In the genomic region with DNA sequence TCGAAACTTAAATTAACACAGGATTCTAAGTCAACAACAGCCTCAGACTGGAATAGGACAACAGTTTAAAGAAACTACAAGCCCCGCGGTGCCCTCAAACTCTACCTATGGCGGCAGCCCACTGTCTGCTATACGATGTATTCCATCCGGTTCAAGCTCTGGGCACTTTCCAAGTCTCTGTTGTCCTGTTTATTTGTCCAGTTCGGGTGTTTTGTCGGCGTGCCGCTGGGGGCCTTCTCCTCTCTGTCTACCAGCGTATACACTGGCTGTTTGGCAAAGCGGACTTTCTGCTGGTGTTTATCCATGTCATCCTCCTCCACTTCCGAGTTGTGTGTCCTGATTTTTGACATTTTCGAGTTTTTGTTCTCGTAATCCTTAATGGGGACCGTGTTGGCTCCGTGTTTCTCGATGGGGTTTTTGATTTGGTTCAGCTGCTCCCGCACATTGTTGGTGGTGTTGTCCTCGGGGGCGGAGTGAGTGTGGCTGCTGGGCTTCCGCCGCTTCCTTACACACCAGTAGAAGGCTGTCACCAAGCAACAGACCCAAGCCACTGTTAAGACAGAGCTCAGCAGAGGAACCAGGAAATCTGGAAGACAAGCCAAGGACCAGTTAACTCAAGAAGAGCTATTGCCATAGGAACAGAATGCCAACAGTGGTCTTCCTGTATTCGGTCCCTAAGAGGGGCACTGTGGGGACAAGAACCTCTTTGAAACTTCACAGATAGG, we compare ENCODE assay signal across 10 mouse cellular contexts. TPM values are rescaled to one million over a fixed set of nuclear protein-coding genes. Genes with fewer than 3 reads are reported as not detected.
DNase-seq lines count a peak whose midpoint lies in the region; ATAC-seq lines count a peak whose summit lies in the region.
"Had no signal": no experiment of that assay in that cellular context is flagged by ENCODE, and none has a peak within 500 bp of the region (broad histone marks: within the 10 kb centered on the region; RNA-seq: fewer than 3 reads in every experiment).

No protein-coding gene starts in this region.

- no peak overlapping the region for H3K4me2 ChIP-seq in midbrain, embryonic 15.5 days
- H3K4me2 ChIP-seq in midbrain, embryonic 13.5 days (replicated peaks) = no peak overlapping the region

- peaks cover 3% of the 10 kb centered on the region; the same call in 1 of the 2 replicates for H3K4me1 ChIP-seq in midbrain, embryonic 15.5 days
- H3K4me1 ChIP-seq in midbrain, embryonic 13.5 days (replicated peaks) = peaks cover 28% of the 10 kb centered on the region

- ATAC-seq in midbrain, embryonic 15.5 days (replicated peaks) = 0 out of 2 replicates have a peak, but pooled peaks have one; percentile 24
- ATAC-seq in midbrain, embryonic 13.5 days = no peak
- no peak for ATAC-seq in megakaryocyte, adult 5-6 weeks (ENCODE audit: poor library complexity, severe bottlenecking)

- H3K9ac ChIP-seq in midbrain, embryonic 15.5 days = no peak overlapping the region
- no peak overlapping the region for H3K9ac ChIP-seq in midbrain, embryonic 13.5 days (replicated peaks)

- no peak overlapping the region for H3K4me3 ChIP-seq in midbrain, embryonic 15.5 days
- H3K4me3 ChIP-seq in midbrain, embryonic 13.5 days (replicated peaks) = no peak overlapping the region

- no peaks in the 10 kb centered on the region; the same call in 1 of the 2 replicates for H3K36me3 ChIP-seq in midbrain, embryonic 15.5 days (replicated peaks)
- H3K36me3 ChIP-seq in midbrain, embryonic 13.5 days = peaks cover 47% of the 10 kb centered on the region

- DNase-seq in kidney, adult 9 months = peak; percentile 34
- DNase-seq in layer of hippocampus, adult 9-11 months = peak; percentile 40
- DNase-seq in lung, postnatal 36 days = peak; percentile 50
- DNase-seq in MN1 (ENCODE audit: low spot score) = no peak
- DNase-seq: cerebellum, adult 18-20 months; heart, postnatal 14 days; spleen, adult 18-20 months had no signal

- WGBS in midbrain, embryonic 15.5 days = 83% methylated on average over 24 of the region's 24 CpGs
- 86% methylated on average over 24 of the region's 24 CpGs for WGBS in midbrain, embryonic 13.5 days

- H3K27ac ChIP-seq in midbrain, embryonic 15.5 days = no peak overlapping the region
- H3K27ac ChIP-seq in midbrain, embryonic 13.5 days = no peak overlapping the region

- H3K27me3 ChIP-seq in midbrain, embryonic 15.5 days (replicated peaks) = no peaks in the 10 kb centered on the region
- H3K27me3 ChIP-seq in midbrain, embryonic 13.5 days = no peaks in the 10 kb centered on the region

- no peaks in the 10 kb centered on the region for H3K9me3 ChIP-seq in midbrain, embryonic 15.5 days
- no peaks in the 10 kb centered on the region for H3K9me3 ChIP-seq in midbrain, embryonic 13.5 days

RNA-seq across cellular contexts. Expression of gene Jag1, which starts 33.4 kb away (rescaled TPM):
- 11.7 and 12.6 TPM in 2 replicates for polyA plus RNA-seq in midbrain, embryonic 15.5 days (2015; fragmentation: Nextera tagmentation; extraction: Ambion mirVana)
- polyA plus RNA-seq in midbrain, embryonic 13.5 days (2015; fragmentation: Nextera tagmentation; extraction: Ambion mirVana) = 22.1 and 27.4 TPM in 2 replicates
- 0.57 and 0.94 TPM in 2 replicates for total RNA-seq in megakaryocyte, adult 5-6 weeks (2015)
- 0.61 and 0.81 TPM in 2 replicates for total RNA-seq in megakaryocyte, adult 5-6 weeks (2017)
